Mouse (Mus musculus) neural tube, embryonic 10.5 days (tissue): Measurements from ENCODE around the gene Hsp90aa1.
"Not testable (repeated sequence)": the region's sequence is repeated elsewhere in the genome, so short reads cannot be mapped to it uniquely, and the experiment has no call there.

ENCODE experiments used
- DNase-seq: peaks from one replicate; pipeline ENCODE4 v3.0.0-alpha.2; 2017; ENCODE audit warnings: low spot score; ENCODE audit errors: extremely low spot score

Gene Hsp90aa1

GRCm38 (mm10) chr12:110698523-110699170 is 3.9 kb downstream of the Hsp90aa1 start:
- DNase-seq: no peak

DNA sequence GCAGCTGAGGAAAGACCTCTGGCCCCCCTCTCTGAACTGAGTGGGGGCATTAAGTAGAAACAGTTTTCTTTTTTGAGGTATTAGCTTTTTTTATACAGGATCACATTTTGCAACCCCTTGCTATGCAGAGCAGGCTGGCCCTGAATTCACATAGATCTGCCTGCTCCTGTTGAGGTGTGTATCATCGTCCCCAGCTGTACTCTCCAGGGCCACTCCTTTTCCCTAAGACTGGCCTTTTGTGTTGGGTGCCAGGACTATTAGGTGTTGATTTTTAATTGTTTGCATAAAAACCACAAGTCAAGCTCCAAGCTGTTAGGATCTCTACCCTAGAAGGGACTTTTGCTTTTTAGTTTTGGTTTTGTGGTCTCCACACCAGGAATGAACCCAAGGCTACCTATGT is 4.4 kb downstream of the Hsp90aa1 start:
- DNase-seq: no peak

DNA sequence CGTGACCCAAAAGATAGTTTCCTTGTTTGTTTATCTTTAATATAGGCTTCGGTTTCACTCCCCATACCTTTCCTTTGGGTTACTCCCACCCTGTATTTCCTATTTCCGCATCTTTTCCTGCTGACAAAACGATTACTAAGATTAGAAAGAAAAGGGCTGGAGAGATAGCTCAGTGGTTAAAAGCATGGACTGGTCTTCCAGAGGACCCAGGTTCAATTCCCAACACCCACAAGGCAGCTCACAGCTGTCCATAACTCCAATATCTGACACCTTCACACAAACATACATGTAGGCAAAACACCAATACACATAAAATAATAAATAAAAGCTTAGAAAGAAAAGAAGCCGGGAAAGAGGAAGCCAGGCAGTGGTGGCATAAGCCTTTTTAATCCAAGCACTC is 5.1 kb downstream of the Hsp90aa1 start:
- no peak for DNase-seq

GRCm38 (mm10) chr12:110696975-110697400 is 5.5 kb downstream of the Hsp90aa1 start:
- no peak for DNase-seq

- peak; percentile 100 for DNase-seq
Measured at GRCm38 (mm10) chr12:110696173-110696974, 6.2 kb downstream of the Hsp90aa1 start.

GRCm38 (mm10) chr12:110695676-110696171 is 6.8 kb downstream of the Hsp90aa1 start:
- peak; percentile 72 for DNase-seq

GRCm38 (mm10) chr12:110693378-110693777 is 9.2 kb downstream of the Hsp90aa1 start:
- DNase-seq: not testable (repeated sequence)

- DNase-seq: no peak
Measured at GRCm38 (mm10) chr12:110689919-110690643, 12.4 kb downstream of the Hsp90aa1 start.

DNA sequence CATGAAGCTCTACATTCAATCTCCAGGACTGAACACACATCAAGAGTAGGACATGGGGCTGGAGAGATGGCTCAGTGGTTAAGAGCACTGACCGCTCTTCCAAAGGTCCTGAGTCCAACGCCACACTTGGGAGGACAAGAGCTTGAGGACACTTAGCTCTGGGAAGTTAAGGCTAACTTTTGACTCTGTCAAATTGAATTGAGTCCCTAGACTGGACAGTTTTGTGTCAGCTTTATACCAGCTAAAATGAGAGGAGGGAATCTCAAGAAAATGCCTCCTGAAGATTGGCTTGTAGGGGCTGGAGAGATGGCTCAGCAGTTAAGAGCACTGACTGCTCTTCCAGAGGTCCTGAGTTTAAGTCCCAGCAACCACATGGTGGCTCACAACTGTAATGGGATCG is 13.6 kb downstream of the Hsp90aa1 start:
- not testable (repeated sequence) for DNase-seq

DNA sequence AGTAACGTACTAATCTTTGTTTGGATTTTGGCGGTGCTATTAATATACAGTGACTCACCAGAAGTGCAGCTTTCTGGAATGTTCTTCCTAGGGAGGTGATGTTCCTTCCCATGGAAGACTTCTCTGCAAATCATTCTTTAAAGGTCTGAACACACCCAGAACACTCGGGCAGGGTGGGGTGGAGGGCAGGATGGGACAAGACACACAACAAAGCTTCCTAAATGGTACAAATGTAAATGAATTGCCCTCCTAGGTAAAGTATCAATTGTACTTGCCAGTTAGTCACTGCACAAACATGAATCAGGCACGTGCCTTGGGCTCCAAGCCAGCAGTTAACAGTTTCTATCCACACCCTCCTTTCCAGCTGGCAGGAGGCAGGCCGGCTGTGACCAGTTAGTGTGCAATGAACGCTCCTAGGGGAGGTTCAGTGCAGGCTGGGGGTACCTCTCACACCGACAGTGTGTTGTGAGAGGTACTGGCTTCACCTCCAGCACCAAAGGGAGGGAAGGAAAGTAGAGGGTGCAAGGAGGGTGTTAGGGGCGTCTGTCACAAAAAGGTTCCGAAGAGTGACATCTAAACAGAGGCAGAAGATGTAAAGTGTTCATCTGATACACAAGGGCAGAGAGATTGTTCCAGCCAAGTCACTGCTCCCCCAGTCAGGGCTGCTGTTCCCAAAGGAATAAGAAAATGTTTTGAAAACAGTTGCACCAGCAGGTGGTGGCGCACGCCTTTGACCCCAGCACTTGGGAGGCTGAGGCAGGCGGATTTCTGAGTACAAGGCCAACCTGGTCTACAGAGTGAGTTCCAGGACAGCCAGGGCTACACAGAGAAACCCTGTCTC is 14.4 kb downstream of the Hsp90aa1 start:
- DNase-seq: no peak

GRCm38 (mm10) chr12:110683580-110683979 is 18.9 kb downstream of the Hsp90aa1 start:
- DNase-seq: no peak

DNA sequence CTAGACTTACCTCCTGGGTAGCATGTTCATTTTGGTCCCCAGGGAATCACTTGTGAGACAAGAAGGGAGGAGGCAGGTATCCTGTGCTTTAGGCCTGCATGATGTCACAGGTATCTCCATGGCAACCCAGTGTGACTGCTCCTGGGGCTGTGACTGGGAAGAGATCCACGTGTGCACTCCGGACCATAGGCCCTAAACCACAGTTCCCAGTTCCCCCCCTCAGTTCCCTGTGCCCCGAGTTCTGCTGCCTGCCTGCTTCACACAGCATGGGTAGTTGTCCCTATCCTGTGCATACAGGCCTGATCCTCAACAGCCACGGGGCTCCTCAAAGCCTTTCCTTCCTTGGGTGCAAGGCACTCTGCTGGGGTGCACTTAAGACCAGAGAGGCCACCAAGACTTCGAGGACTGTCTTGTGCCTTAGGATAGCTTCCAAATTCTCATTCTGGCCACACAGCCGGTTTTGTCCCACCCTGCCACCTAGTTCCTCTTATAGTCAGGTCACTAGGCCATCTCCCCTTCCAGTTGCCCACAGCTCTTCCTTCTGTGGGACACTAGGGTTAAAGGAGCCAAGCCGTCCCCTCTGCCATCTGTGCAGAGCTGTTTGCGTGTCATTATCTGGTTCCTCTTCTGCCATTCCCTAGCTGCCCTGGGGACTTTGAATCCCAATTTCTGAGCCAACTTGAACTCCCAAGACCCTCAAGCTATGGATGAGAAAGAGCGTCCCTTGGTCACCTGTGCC is 19.8 kb downstream of the Hsp90aa1 start, which contains the start of gene 1700001K19Rik:
Gene 1700001K19Rik (minus strand): TSS at position 59 of the 739 bp plus-strand sequence.
- no peak for DNase-seq

DNA sequence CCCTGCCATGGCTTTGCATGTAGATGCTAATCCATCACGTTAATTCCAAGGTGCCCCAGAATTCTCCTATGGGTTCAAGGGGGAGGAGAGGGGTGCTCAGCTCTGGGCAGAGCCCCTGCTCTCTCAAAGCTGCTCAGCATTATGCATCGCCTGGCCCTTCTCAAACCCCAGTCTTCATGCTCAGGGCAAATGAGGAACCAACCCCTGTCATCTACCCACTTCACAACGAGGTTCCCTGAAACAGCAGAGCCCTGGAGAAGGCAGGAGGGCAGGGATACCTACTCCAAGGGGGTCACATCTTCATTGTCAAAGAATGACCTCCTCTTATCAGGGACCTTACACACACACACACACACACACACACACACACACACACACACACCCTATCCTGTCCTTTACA is 20.6 kb downstream of the Hsp90aa1 start:
- no peak for DNase-seq

GRCm38 (mm10) chr12:110681191-110681590 is 21.3 kb downstream of the Hsp90aa1 start:
- no peak for DNase-seq

DNA sequence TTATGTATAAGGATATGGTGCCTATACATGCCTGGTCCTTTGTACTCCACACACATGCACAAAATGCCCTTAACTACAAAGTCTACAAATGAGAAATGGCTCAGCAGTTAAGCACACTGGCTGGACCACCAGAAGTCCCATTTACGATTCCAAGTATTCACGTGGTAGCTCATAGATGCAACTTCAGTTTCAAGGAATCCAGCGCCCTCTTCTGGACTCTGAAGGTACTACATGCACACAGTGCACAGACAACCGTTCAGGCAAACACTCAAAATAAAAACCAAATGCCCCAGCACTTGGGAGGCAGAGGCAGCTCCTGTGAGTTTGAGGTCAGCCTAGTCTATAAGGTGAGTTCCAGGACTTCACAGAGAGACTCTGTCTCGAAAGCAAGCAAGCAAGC is 28.3 kb downstream of the Hsp90aa1 start:
- DNase-seq: no peak

GRCm38 (mm10) chr12:110667466-110668077 is 35.0 kb downstream of the Hsp90aa1 start:
- DNase-seq: no peak

- no peak for DNase-seq
Measured at GRCm38 (mm10) chr12:110661746-110662145, 40.8 kb downstream of the Hsp90aa1 start.

- DNase-seq: no peak
Measured at GRCm38 (mm10) chr12:110651464-110651863, 51.1 kb downstream of the Hsp90aa1 start.

DNA sequence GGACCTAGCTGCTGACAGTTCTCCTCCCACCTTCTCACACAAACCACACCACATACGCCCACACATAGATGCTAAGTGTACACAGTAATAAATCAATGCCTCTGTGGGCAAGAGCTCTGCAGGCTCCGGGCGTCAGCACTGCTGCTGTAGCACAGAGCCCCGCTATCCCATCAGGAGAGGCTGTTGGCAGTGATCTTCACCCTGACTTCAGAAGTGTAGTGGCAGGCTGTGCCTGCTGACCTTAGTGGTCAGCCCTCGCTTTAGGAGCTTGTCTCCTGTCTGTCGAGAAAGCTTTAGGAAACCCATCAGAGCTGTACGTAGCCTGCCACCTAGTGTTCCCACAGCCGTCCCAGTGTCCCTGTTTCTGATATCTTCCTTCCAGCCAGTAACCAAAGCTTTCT is 52.3 kb downstream of the Hsp90aa1 start:
- DNase-seq: no peak
